Mouse (Mus musculus) heart, adult 2 months (tissue): ENCODE measurements around the gene Tm4sf19. TPM values are rescaled to one million over a fixed set of nuclear protein-coding genes. Genes with fewer than 3 reads are reported as not detected.

Experiments used
- DNase-seq, 2 experiments: peaks; one replicate each; pipeline ENCODE4 v3.0.0; 2021
- H3K27ac ChIP-seq: fragments of 200-600 bp; 2 replicates; pipeline ENCODE4 v1.8.1; 2022
- H3K27me3 ChIP-seq: fragments of 200-500 bp; 2 replicates; pipeline ENCODE4 v1.6.1; 2012; ENCODE audit warnings: mild to moderate bottlenecking, low read length, inconsistent platforms, mixed read lengths; ENCODE audit not compliant: control insufficient read depth, insufficient read depth
- H3K36me3 ChIP-seq: fragments of 200-500 bp; 2 replicates; pipeline ENCODE4 v1.6.1; 2012; ENCODE audit warnings: low read length, inconsistent platforms; ENCODE audit not compliant: control insufficient read depth, insufficient read depth
- H3K4me1 ChIP-seq: fragments of 200-500 bp; 2 replicates; pipeline ENCODE4 v1.6.1; 2011; ENCODE audit warnings: low read length; ENCODE audit not compliant: control insufficient read depth, insufficient read depth
- H3K4me3 ChIP-seq: fragments of 200-600 bp; 2 replicates; pipeline ENCODE4 v1.8.1; 2022
- H3K79me2 ChIP-seq: fragments of 200-500 bp; replicated peaks from 2 replicates; pipeline ENCODE4 v1.6.1; 2012; ENCODE audit warnings: mild to moderate bottlenecking, inconsistent platforms, low read length, moderate library complexity, mixed read lengths; ENCODE audit not compliant: control insufficient read depth, insufficient read depth
- H3K9ac ChIP-seq: fragments of 200-500 bp; 2 replicates; pipeline ENCODE4 v1.6.1; 2012; ENCODE audit warnings: low read depth, mild to moderate bottlenecking, control low read depth, inconsistent platforms, low read length, mixed read lengths
- CTCF ChIP-seq: fragments of 200-600 bp; IDR thresholded peaks from 2 replicates; pipeline ENCODE4 v1.8.1; 2022; ENCODE audit warnings: antibody characterized with exemption, mild to moderate bottlenecking, moderate library complexity
- EP300 ChIP-seq: fragments of 200-500 bp; IDR thresholded peaks from 2 replicates; pipeline ENCODE4 v1.6.1; 2011; ENCODE audit warnings: low read depth, low read length, control low read depth; ENCODE audit not compliant: insufficient read depth
- POLR2A ChIP-seq: fragments of 200-500 bp; IDR thresholded peaks from 2 replicates; pipeline ENCODE4 v1.6.1; 2011; ENCODE audit warnings: mild to moderate bottlenecking, low read depth, low read length, control low read depth; ENCODE audit not compliant: insufficient read depth
- WGBS: fragments of 180-500 bp; shearing (Covaris S2); methylation state at CpG from one replicate; pipeline ENCODE4 v1.1.7; 2018; 5-methylcytosine and 5-hydroxymethylcytosine counted together
- intact Hi-C: fragments of 180-260 bp; cut with DNase I; formaldehyde crosslinking; loops from one replicate; pipeline ENCODE4 v1.15.1; 2025
- polyA plus RNA-seq: library from polyadenylated mRNA; depleted of rRNA; stranded (reverse); fragments of >200 nt; gene quantifications from 2 replicates; pipeline ENCODE4 v1.2.3, GENCODE M21; 2012; rRNA removed
- total RNA-seq, 2 experiments: library from RNA; stranded (reverse); gene quantifications; 2 replicates each; pipeline ENCODE4 v1.2.3; 2021

Gene Tm4sf19
- total and polyA plus RNA-seq, 3 experiments, result 0.12 TPM; not detected in 2

GRCm38 (mm10) chr16:32450133-32450532 is 49.8 kb downstream of the Tm4sf19 start:
- DNase-seq, result no peak
- H3K9ac ChIP-seq, result no peak overlapping the region
- no peaks in the 10 kb centered on the region for H3K27me3 ChIP-seq
- no peak overlapping the region for H3K4me3 ChIP-seq
- H3K36me3 ChIP-seq, result peaks cover 17% of the 10 kb centered on the region
- peaks cover 12% of the 10 kb centered on the region for H3K4me1 ChIP-seq
- H3K27ac ChIP-seq, result no peak overlapping the region
- 97% methylated on average over 2 of the region's 2 CpGs for WGBS
- TF ChIP-seq EP300, result no peak
- TF ChIP-seq CTCF, result no peak
- TF ChIP-seq POLR2A, result no peak
- intact Hi-C loops, result no loop called here
- H3K79me2 ChIP-seq, result peaks cover 4% of the 10 kb centered on the region; the same call in 1 of the 2 replicates

GRCm38 (mm10) chr16:32453102-32453501 is 52.8 kb downstream of the Tm4sf19 start:
- 92% methylated on average over 8 of the region's 8 CpGs for WGBS
- TF ChIP-seq EP300, result no peak
- TF ChIP-seq POLR2A, result no peak
- no peak for TF ChIP-seq CTCF
- Histone ChIP-seq H3K36me3 (peaks cover 11% of the 10 kb centered on the region), H3K9ac (no peak overlapping the region), H3K4me3 (no peak overlapping the region), H3K79me2 (peaks cover 3% of the 10 kb centered on the region; the same call in 1 of the 2 replicates), H3K27ac (no peak overlapping the region), H3K27me3 (no peaks in the 10 kb centered on the region), H3K4me1 (peaks cover 5% of the 10 kb centered on the region)
- DNase-seq, result no peak
- intact Hi-C loops, result no loop called here

GRCm38 (mm10) chr16:32454646-32455045 is 54.3 kb downstream of the Tm4sf19 start:
- H3K36me3 ChIP-seq, result peaks cover 4% of the 10 kb centered on the region
- intact Hi-C loops, result no loop called here

GRCm38 (mm10) chr16:32456086-32456485 is 55.8 kb downstream of the Tm4sf19 start:
- peaks cover 3% of the 10 kb centered on the region; the same call in 1 of the 2 replicates for H3K36me3 ChIP-seq
- H3K27me3 ChIP-seq, result no peaks in the 10 kb centered on the region
- TF ChIP-seq CTCF (no peak), EP300 (no peak), POLR2A (no peak)
- intact Hi-C loops, result no loop called here
- H3K9ac ChIP-seq, result no peak overlapping the region
- H3K4me1 ChIP-seq, result peaks cover 2% of the 10 kb centered on the region
- H3K27ac ChIP-seq, result no peak overlapping the region
- H3K4me3 ChIP-seq, result no peak overlapping the region
- no peak for DNase-seq
- peaks cover 3% of the 10 kb centered on the region; the same call in 1 of the 2 replicates for H3K79me2 ChIP-seq

More at GRCm38 (mm10) chr16:32454646-32455045, 54.3 kb downstream of the Tm4sf19 start:
- H3K27ac ChIP-seq, result no peak overlapping the region
- H3K4me1 ChIP-seq, result peaks cover 3% of the 10 kb centered on the region
- DNase-seq, result no peak
- H3K79me2 ChIP-seq, result peaks cover 3% of the 10 kb centered on the region; the same call in 1 of the 2 replicates
- H3K4me3 ChIP-seq, result no peak overlapping the region
- 97% methylated on average over 5 of the region's 5 CpGs for WGBS
- TF ChIP-seq POLR2A (no peak), CTCF (no peak), EP300 (no peak)
- H3K9ac ChIP-seq, result no peak overlapping the region
- H3K27me3 ChIP-seq, result no peaks in the 10 kb centered on the region

GRCm38 (mm10) chr16:32456761-32457160 is 56.5 kb downstream of the Tm4sf19 start:
- H3K4me3 ChIP-seq, result no peak overlapping the region
- peaks cover 3% of the 10 kb centered on the region; the same call in 1 of the 2 replicates for H3K36me3 ChIP-seq
- no peak overlapping the region for H3K9ac ChIP-seq
- TF ChIP-seq POLR2A (no peak), EP300 (no peak), CTCF (no peak)
- H3K4me1 ChIP-seq, result peaks cover 1% of the 10 kb centered on the region; the same call in 1 of the 2 replicates
- no peak for DNase-seq
- H3K27me3 ChIP-seq, result no peaks in the 10 kb centered on the region
- 100% methylated on average over 1 of the region's 1 CpGs for WGBS
- H3K79me2 ChIP-seq, result peaks cover 3% of the 10 kb centered on the region; the same call in 1 of the 2 replicates
- intact Hi-C loops, result no loop called here
- no peak overlapping the region for H3K27ac ChIP-seq

Other genes with a start within 250 kb of the Tm4sf19 start
- gene Nrros, start 234.9 kb upstream of the Tm4sf19 start, total RNA-seq, result 1 to 10 TPM; 3.9 to 4.7 TPM
- gene Nrros, start 234.9 kb upstream of the Tm4sf19 start, polyA plus RNA-seq, result 9.1 and 9.5 TPM in 2 replicates
- not detected for gene Bex6, start 220.7 kb upstream of the Tm4sf19 start, total RNA-seq
- not detected in 2 replicates for gene Bex6, start 220.7 kb upstream of the Tm4sf19 start, polyA plus RNA-seq
- 10 to 100 TPM; 10.8 to 13.5 TPM for gene Fbxo45, start 153.3 kb upstream of the Tm4sf19 start, total RNA-seq
- 3.3 and 6.2 TPM in 2 replicates for gene Fbxo45, start 153.3 kb upstream of the Tm4sf19 start, polyA plus RNA-seq
- gene Wdr53, start 153.3 kb upstream of the Tm4sf19 start, total RNA-seq, result 1 to 10 TPM; 7.6 TPM
- 3.3 and 8.1 TPM in 2 replicates for gene Wdr53, start 153.3 kb upstream of the Tm4sf19 start, polyA plus RNA-seq
- gene Smco1, start 129.0 kb upstream of the Tm4sf19 start, total RNA-seq, result 10 to 100 TPM; 25.2 to 29.6 TPM
- 10.9 and 23.4 TPM in 2 replicates for gene Smco1, start 129.0 kb upstream of the Tm4sf19 start, polyA plus RNA-seq
- 10 to 100 TPM; 12.2 to 14.0 TPM for gene Rnf168, start 123.0 kb upstream of the Tm4sf19 start, total RNA-seq
- 4.6 and 9.6 TPM in 2 replicates for gene Rnf168, start 123.0 kb upstream of the Tm4sf19 start, polyA plus RNA-seq
- gene Ubxn7, start 68.2 kb upstream of the Tm4sf19 start, total RNA-seq, result 10 to 100 TPM; 23.6 to 26.8 TPM
- 4.8 and 8.3 TPM in 2 replicates for gene Ubxn7, start 68.2 kb upstream of the Tm4sf19 start, polyA plus RNA-seq
- 1 to 10 TPM; 6.2 to 6.8 TPM for gene Tctex1d2, start 19.2 kb downstream of the Tm4sf19 start, total RNA-seq
- 6.2 and 8.7 TPM in 2 replicates for gene Tctex1d2, start 19.2 kb downstream of the Tm4sf19 start, polyA plus RNA-seq
- 100 to 1,000 TPM; 110 to 133 TPM for gene Pcyt1a, start 30.4 kb downstream of the Tm4sf19 start, total RNA-seq
- gene Pcyt1a, start 30.4 kb downstream of the Tm4sf19 start, polyA plus RNA-seq, result 44.3 and 70.5 TPM in 2 replicates
- under 1 TPM; 0.55 to 0.63 TPM for gene Slc51a, start 87.4 kb downstream of the Tm4sf19 start, total RNA-seq
- gene Slc51a, start 87.4 kb downstream of the Tm4sf19 start, polyA plus RNA-seq, result 0.64 and 1.1 TPM in 2 replicates
- gene Zdhhc19, start 95.8 kb downstream of the Tm4sf19 start, total RNA-seq, result not detected
- gene Zdhhc19, start 95.8 kb downstream of the Tm4sf19 start, polyA plus RNA-seq, result not detected in 2 replicates
- gene Tfrc, start 208.4 kb downstream of the Tm4sf19 start, total RNA-seq, result 10 to 100 TPM; 51.3 to 85.7 TPM
- 27.8 and 72.8 TPM in 2 replicates for gene Tfrc, start 208.4 kb downstream of the Tm4sf19 start, polyA plus RNA-seq
- 10 to 100 TPM; 17.8 to 19.6 TPM for gene Tnk2, start 243.4 kb downstream of the Tm4sf19 start, total RNA-seq
- gene Tnk2, start 243.4 kb downstream of the Tm4sf19 start, polyA plus RNA-seq, result 32.2 and 37.0 TPM in 2 replicates